Mouse (Mus musculus): Measurements from ENCODE around the gene Rad23a.

Gene Rad23a

DNA sequence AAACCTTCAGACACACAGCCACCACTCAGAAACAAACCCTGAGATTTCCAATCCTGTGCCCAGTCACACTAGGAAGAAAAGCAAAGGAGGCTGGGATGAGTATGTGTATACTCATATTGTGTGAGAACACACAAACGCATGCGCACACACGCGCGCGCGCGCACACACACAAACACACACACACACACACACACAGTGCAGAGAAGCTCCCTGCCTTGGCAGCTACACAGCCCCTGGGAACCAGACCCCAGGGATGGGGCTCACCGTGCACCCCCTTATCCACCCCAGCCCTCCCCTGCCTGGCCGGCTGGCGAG lies 26.3 kb downstream of the Rad23a start:
- in situ Hi-C loops (cut with MboI, MseI), result no loop called here

GRCm38 (mm10) chr8:84813830-84814229 lies 26.6 kb downstream of the Rad23a start:
- in situ Hi-C loops (cut with MboI, MseI), result no loop called here

DNA sequence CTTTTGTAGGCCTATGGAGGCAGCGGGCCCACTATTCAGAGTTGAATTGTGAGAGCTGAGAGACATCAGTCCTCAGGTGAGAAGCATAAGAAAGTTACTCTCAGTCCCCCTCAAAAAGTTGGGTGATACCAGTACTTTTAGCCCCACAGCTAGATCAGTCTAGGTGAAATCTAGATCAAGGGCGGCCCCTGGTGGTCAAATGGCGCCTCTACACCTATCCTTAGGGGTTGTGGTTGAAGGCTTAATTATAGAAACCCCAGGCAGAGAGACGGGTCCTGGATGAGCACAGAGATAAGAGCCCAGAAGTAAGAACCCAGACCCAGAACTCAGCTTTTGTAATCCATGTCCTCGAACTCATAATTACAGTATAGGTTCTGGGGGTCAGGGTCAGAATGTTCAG lies 27.4 kb downstream of the Rad23a start:
- in situ Hi-C loops (cut with MboI, MseI), result no loop called here

GRCm38 (mm10) chr8:84811303-84811702 lies 29.2 kb downstream of the Rad23a start:
- in situ Hi-C loops (cut with MboI, MseI), result no loop called here

- in situ Hi-C loops (cut with MboI, MseI), result no loop called here
Measured at GRCm38 (mm10) chr8:84810896-84811295, 29.6 kb downstream of the Rad23a start.

DNA sequence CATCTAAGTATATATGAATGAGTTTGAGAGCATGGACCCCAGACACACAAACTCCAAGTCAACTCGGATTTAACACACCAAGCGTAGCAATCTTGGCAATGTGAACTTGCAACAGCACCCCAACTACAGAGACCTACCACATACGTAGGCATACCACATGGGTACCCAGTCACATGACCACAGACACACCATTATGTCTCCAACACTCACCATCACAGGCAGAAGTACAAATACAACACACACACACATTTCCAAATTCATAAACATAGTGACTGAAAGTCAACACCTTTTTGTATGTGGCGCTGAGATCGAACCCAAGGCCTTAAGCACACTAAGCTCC lies 30.6 kb downstream of the Rad23a start:
- in situ Hi-C loops (cut with MboI, MseI), result loop anchor here in 1 of 2 experiments (10.0 kb wide), 1 partner anchor 95 kb away; no protein-coding TSS in a partner anchor

GRCm38 (mm10) chr8:84809109-84809940 lies 31.1 kb downstream of the Rad23a start:
- in situ Hi-C loops (cut with MboI, MseI), result loop anchor here in 1 of 2 experiments (10.0 kb wide), 1 partner anchor 95 kb away; no protein-coding TSS in a partner anchor

GRCm38 (mm10) chr8:84806031-84806430 lies 34.4 kb downstream of the Rad23a start:
- in situ Hi-C loops (cut with MboI, MseI), result loop anchor here in 1 of 2 experiments (10.0 kb wide), 1 partner anchor 91 kb away; no protein-coding TSS in a partner anchor

- in situ Hi-C loops (cut with MboI, MseI), result loop anchor here in 1 of 2 experiments (5.0 to 10.0 kb wide), 2 partner anchors 53 to 85 kb away; no protein-coding TSS in a partner anchor
Measured at GRCm38 (mm10) chr8:84799999-84800831, 40.2 kb downstream of the Rad23a start, which contains the start of gene Nfix. Gene Nfix (minus strand): TSS chr8:84800344.

GRCm38 (mm10) chr8:84799136-84799931 lies 41.1 kb downstream of the Rad23a start:
- in situ Hi-C loops (cut with MboI, MseI), result loop anchor here in 1 of 2 experiments (5.0 kb wide), 1 partner anchor 52 kb away; no protein-coding TSS in a partner anchor

DNA sequence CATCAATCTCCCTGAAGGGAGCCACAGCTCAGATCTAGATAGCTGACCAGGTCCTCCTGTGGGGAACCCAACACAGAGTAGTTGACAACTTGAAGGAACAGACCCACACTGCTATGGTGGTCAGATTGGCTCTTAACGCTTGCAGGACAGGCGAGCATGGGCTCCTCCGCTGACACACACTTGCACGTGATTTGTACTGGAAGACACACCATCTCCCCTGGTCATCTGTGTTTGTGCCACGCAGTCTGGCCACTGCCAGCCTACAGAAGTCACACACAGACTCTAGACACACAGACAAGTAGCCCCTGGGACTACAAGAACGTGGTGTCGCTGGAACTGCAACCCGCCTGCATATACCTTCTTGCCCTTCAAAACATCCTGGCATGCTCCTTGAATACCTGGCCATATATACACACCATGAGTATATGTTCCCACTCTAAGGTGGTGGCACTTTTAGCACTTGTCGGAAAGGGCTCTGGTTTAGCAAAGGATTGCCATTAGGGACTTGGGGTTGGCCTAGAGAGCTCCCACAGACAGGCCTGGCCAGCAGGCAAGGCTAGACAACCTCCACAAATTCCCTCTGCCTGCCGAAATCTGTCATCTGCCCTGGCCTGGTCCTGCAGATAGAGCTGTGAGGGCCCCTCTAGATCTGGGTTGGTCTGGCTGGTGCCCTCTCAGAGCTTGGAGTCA lies 41.9 kb downstream of the Rad23a start:
- in situ Hi-C loops (cut with MboI, MseI), result loop anchor here in 1 of 2 experiments (5.0 kb wide), 1 partner anchor 51 kb away; no protein-coding TSS in a partner anchor

GRCm38 (mm10) chr8:84797971-84798370 lies 42.5 kb downstream of the Rad23a start:
- in situ Hi-C loops (cut with MboI, MseI), result loop anchor here in 1 of 2 experiments (5.0 kb wide), 1 partner anchor 51 kb away; no protein-coding TSS in a partner anchor

DNA sequence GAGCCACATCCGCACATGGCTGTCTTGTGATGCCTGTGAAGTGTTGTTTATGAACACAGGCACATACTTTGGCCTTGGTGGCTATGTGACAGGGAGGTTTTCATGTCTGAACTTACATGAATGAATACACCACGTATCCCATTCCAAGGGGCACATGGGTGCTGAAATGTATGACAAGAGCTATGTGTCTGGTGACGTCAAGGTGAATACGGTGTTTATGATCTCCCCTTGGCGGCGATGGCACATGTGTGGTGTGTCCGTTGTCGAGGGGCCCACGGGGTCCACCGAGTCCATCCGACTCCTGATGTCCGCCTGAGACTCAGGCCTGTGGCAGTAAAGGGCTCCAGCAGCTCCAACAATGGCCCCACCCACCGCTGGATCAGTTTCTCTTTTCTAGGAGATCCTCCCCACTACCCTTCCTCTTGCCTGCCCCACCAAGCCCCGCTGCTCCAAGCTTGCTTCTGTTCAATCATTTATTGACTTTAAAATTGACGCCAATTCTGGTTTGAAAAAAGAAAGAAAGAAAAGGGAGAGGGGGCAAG lies 43.1 kb downstream of the Rad23a start:
- in situ Hi-C loops (cut with MboI, MseI), result loop anchor here in 1 of 2 experiments (5.0 kb wide), 1 partner anchor 50 kb away; no protein-coding TSS in a partner anchor

GRCm38 (mm10) chr8:84794486-84794885 lies 46.0 kb downstream of the Rad23a start:
- in situ Hi-C loops (cut with MboI, MseI), result no loop called here

GRCm38 (mm10) chr8:84793791-84794485 lies 46.5 kb downstream of the Rad23a start:
- in situ Hi-C loops (cut with MboI, MseI), result no loop called here

DNA sequence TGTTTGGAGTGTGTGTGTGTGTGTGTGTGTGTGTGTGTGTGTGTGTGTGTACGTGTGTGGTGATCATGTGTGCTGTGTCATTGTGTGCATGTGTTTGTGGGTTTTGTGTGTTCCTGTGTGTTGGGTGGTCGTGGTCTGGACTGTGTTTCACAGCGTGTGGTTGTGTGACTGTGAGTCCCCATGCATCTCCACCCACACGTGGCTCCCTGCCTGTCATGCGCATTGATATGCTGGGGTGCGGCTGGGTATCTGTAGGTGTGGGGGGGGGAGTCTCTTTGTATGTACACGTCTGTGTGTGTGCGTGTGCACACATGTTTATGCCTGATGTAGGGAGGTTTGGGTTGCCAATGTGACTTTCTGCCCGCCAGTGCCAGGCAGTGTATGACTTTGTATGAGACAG lies 47.3 kb downstream of the Rad23a start:
- in situ Hi-C loops (cut with MboI, MseI), result no loop called here

- in situ Hi-C loops (cut with MboI, MseI), result no loop called here
Measured at GRCm38 (mm10) chr8:84792429-84792947, 48.0 kb downstream of the Rad23a start.

DNA sequence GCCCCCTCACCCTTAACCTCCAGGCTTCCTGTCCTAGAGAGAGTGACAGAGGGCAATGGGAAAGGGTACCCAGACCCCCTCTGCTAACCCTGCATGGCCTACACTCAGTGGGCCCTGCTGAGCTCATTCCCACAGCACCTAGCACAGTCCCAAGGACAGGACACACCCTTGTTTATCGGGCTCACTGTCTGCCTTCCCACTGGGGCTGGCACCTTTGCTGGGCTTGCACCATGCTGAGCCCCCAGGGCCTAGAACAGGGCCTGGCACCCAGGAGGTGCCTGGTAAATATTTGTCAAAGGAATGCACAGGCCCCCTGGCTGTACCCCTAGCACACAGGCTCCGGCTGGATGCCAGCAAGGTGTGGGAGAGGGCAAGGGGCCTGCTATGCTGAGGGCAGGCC lies 49.9 kb downstream of the Rad23a start:
- in situ Hi-C loops (cut with MboI, MseI), result no loop called here

DNA sequence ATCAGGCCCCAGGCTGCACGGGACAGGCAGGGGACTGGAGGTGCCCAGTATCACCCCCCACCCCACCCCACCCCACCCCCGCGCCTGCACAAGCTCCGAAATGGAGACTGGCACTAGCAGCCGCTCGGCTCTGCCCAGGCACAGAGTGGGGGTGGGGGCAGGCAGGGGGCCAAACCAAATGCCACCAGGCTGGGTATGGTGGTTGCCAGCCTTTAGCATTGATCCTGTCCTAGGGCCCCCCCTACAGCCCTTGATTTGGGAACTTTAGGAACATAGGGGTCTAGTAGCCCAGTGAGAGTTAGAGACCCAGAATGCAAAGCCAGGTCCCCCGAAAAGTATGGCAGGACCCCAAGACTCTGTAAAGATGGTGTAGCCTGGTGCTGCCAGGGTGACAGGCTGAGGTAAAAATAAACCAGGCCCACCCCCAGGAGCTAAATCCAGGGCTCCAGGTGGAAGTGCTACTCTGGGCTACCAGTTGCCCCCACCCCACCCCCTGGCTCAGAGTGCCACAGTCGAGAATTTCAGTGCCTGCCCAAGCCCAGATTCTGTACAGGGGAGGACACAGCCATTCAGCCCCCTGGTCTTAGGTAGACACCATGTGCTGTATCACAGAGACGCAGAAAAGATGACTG lies 50.5 kb downstream of the Rad23a start:
- in situ Hi-C loops (cut with MboI, MseI), result no loop called here

All from T-helper 17 cell (primary cell).